Mouse (Mus musculus): ENCODE data around the gene Mgst2. TPM values are rescaled to one million over a fixed set of nuclear protein-coding genes. Genes with fewer than 3 reads are reported as not detected.
A peak's percentile ranks its signal among the peaks of the same experiment; 100 is the strongest.

Mgst2 gene
- total and polyA plus RNA-seq, 2 experiments from 2014 or later, result 8.7 to 16.5 TPM

DNA sequence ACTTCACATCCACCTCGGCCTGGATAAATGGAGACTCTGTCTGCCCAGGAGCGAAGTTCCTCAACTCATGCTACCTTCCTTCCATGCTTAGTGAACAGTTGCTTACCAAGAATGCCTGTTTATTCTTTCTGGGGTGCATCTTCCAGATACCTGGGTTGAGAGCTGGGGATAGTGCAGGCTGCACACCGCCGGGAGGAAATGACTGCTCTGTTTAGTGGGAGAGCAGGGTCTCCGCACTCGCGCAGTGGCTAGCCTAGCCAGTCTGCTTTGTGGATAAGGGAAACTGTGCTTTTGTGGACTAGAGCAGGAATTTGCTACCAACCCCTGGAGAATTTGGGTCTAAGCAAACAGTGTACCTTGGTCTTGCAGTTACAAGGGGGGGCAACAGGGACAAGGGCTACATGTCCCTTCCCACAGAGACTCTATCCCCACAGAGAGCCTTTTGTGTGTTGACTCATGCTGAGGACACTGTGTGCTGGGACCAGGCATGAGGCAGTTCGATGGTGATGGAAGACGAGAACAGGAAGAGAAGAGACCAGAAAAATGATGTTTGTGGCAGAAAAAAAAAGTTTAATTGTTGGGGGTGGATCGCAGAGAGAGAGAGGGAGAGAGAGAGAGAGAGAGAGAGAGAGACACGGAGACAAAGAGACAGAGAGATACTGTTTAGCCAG lies 1.9 kb downstream of the Mgst2 start:
- Histone ChIP-seq H3K4me3 (ENCODE audit: low read depth, low read length) (peak overlapping the region; percentile 10; the same call in 1 of the 2 replicates), H3K9me3 (replicated peaks; ENCODE audit: control insufficient read depth, low read length) (no peaks in the 10 kb centered on the region), H3K36me3 (replicated peaks; ENCODE audit: control insufficient read depth, insufficient read depth, low read length) (no peaks in the 10 kb centered on the region), H3K27ac (ENCODE audit: low read depth) (peak overlapping the region; percentile 61; the same call in 1 of the 2 replicates), H3K9ac (replicated peaks; ENCODE audit: low read depth, low read length) (no peak overlapping the region), H3K27me3 (ENCODE audit: control insufficient read depth, insufficient read depth, low read length) (no peaks in the 10 kb centered on the region), H3K4me1 (ENCODE audit: control insufficient read depth, insufficient read depth) (peaks cover 26% of the 10 kb centered on the region), H3K4me2 (ENCODE audit: low read depth, low read length) (peak overlapping the region; percentile 23; the same call in 1 of the 2 replicates)
- DNase-seq (ENCODE audit: low spot score), result no peak
- no peak for TF ChIP-seq EP300 (IDR thresholded peaks at IDR 0.05; ENCODE audit: low read depth)
- TF ChIP-seq CTCF (IDR thresholded peaks at IDR 0.05; ENCODE audit: low read depth), result no peak
- 60% methylated on average over 11 of the region's 11 CpGs for WGBS
- ATAC-seq (ENCODE audit: insufficient read depth, low read depth), result no peak

DNA sequence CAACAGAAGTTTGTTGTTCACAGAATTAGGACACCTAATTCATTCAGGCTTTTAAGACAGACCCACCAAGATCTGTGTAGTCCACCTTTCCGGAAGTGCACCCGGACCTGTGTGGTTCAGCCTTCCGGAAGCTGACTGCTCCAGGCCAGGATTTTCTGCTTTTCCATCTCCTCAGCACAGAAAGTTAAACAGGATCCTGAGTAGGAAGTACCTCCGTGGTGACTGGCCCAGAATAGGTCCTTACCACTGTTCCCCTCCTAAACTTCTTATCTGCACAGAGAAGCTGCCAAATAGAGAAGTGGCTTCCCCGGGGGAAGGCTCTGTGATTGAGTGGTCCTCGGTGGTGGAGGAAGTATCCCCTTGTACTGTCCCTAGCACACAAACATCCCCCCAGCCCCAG lies 2.4 kb downstream of the Mgst2 start:
- no peaks in the 10 kb centered on the region for H3K36me3 ChIP-seq (replicated peaks; ENCODE audit: control insufficient read depth, insufficient read depth, low read length)
- H3K27ac ChIP-seq (ENCODE audit: low read depth), result peak overlapping the region; percentile 61
- DNase-seq (ENCODE audit: low spot score), result no peak
- H3K27me3 ChIP-seq (ENCODE audit: control insufficient read depth, insufficient read depth, low read length), result no peaks in the 10 kb centered on the region
- H3K9ac ChIP-seq (replicated peaks; ENCODE audit: low read depth, low read length), result no peak overlapping the region
- peak overlapping the region; percentile 23; the same call in 1 of the 2 replicates for H3K4me2 ChIP-seq (ENCODE audit: low read depth, low read length)
- no peaks in the 10 kb centered on the region for H3K9me3 ChIP-seq (replicated peaks; ENCODE audit: control insufficient read depth, low read length)
- no peak for TF ChIP-seq EP300 (IDR thresholded peaks at IDR 0.05; ENCODE audit: low read depth)
- TF ChIP-seq CTCF (IDR thresholded peaks at IDR 0.05; ENCODE audit: low read depth), result no peak
- WGBS, result 23% methylated on average over 6 of the region's 6 CpGs
- no peak overlapping the region for H3K4me3 ChIP-seq (ENCODE audit: low read depth, low read length)
- peaks cover 26% of the 10 kb centered on the region for H3K4me1 ChIP-seq (ENCODE audit: control insufficient read depth, insufficient read depth)
- peak; percentile 42; the same call in 1 of the 2 replicates for ATAC-seq (ENCODE audit: insufficient read depth, low read depth)

- WGBS, result 35% methylated on average over 2 of the region's 2 CpGs
- no peak for TF ChIP-seq EP300 (IDR thresholded peaks at IDR 0.05; ENCODE audit: low read depth)
- no peak for TF ChIP-seq CTCF (IDR thresholded peaks at IDR 0.05; ENCODE audit: low read depth)
- ATAC-seq (ENCODE audit: insufficient read depth, low read depth), result no peak
- no peaks in the 10 kb centered on the region for H3K36me3 ChIP-seq (replicated peaks; ENCODE audit: control insufficient read depth, insufficient read depth, low read length)
- H3K9me3 ChIP-seq (replicated peaks; ENCODE audit: control insufficient read depth, low read length), result no peaks in the 10 kb centered on the region
- H3K4me2 ChIP-seq (ENCODE audit: low read depth, low read length), result no peak overlapping the region
- H3K4me1 ChIP-seq (ENCODE audit: control insufficient read depth, insufficient read depth), result peaks cover 9% of the 10 kb centered on the region; the same call in 1 of the 2 replicates
- no peak overlapping the region for H3K4me3 ChIP-seq (ENCODE audit: low read depth, low read length)
- H3K27me3 ChIP-seq (ENCODE audit: control insufficient read depth, insufficient read depth, low read length), result no peaks in the 10 kb centered on the region
- H3K9ac ChIP-seq (replicated peaks; ENCODE audit: low read depth, low read length), result no peak overlapping the region
- DNase-seq (ENCODE audit: low spot score), result no peak
- no peak overlapping the region for H3K27ac ChIP-seq (ENCODE audit: low read depth)
Observed at GRCm38 (mm10) chr3:51668607-51669006, 8.4 kb downstream of the Mgst2 start.

DNA sequence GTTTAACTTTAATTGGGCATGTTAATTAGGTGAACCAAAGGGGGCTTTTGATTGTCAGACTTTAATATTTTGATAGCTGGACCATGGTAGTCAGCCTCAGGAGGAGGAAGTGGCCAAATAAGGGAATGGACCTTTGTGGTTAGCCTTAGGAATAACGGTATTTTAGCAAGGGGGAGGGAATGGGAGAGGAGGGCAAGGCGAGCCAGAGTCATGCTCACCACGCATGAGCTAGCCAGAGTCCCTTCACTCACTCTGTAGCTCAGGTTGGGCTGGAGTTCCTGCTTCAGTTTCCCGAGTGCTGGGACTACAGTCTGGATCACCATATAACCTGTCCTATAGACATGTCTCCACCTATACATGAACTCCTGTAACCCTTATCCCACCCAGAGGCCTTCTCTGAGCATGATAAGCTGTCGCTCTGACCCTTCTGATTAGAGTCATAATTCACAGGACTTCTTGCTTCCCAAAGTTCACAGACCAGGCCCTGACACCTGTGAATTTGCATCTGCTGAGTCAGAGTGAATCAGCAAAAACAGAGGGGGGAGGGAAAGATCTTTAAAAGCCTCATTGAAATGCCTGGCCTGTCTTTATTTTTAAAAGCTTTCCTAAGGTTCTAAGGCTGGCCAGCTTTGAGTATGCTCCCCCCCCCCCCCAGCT lies 10.4 kb downstream of the Mgst2 start:
- ATAC-seq (ENCODE audit: insufficient read depth, low read depth), result no peak
- TF ChIP-seq CTCF (IDR thresholded peaks at IDR 0.05; ENCODE audit: low read depth) (no peak), EP300 (IDR thresholded peaks at IDR 0.05; ENCODE audit: low read depth) (no peak)
- H3K4me2 ChIP-seq (ENCODE audit: low read depth, low read length), result no peak overlapping the region
- H3K4me3 ChIP-seq (ENCODE audit: low read depth, low read length), result no peak overlapping the region
- H3K4me1 ChIP-seq (ENCODE audit: control insufficient read depth, insufficient read depth), result peaks cover 8% of the 10 kb centered on the region; the same call in 1 of the 2 replicates
- H3K36me3 ChIP-seq (replicated peaks; ENCODE audit: control insufficient read depth, insufficient read depth, low read length), result no peaks in the 10 kb centered on the region
- no peaks in the 10 kb centered on the region for H3K27me3 ChIP-seq (ENCODE audit: control insufficient read depth, insufficient read depth, low read length)
- H3K9me3 ChIP-seq (replicated peaks; ENCODE audit: control insufficient read depth, low read length), result no peaks in the 10 kb centered on the region
- no peak overlapping the region for H3K9ac ChIP-seq (replicated peaks; ENCODE audit: low read depth, low read length)
- 68% methylated on average over 5 of the region's 5 CpGs for WGBS
- DNase-seq (ENCODE audit: low spot score), result no peak
- H3K27ac ChIP-seq (ENCODE audit: low read depth), result no peak overlapping the region

DNA sequence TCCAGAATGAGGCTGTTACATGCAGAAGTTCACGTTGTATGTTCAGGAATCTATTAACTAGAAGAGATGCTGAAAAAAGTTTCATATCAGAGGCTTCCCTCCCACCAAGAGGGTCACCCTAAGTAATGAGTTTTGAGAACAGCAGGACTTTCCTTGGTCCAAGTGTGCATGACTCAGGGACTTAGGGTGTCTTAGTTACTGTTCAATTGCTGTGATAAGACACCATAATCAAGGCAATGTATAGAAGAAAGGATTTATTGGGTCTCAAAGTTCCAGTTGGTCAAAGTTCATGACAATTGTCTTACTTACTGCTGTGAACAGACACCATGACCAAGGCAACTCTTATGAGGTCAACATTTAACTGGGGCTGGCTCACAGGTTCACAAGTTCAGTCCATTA lies 10.9 kb downstream of the Mgst2 start:
- H3K36me3 ChIP-seq (replicated peaks; ENCODE audit: control insufficient read depth, insufficient read depth, low read length), result no peaks in the 10 kb centered on the region
- H3K27ac ChIP-seq (ENCODE audit: low read depth), result no peak overlapping the region
- H3K27me3 ChIP-seq (ENCODE audit: control insufficient read depth, insufficient read depth, low read length), result no peaks in the 10 kb centered on the region
- H3K4me1 ChIP-seq (ENCODE audit: control insufficient read depth, insufficient read depth), result peaks cover 3% of the 10 kb centered on the region; the same call in 1 of the 2 replicates
- DNase-seq (ENCODE audit: low spot score), result no peak
- no peak overlapping the region for H3K4me2 ChIP-seq (ENCODE audit: low read depth, low read length)
- H3K9me3 ChIP-seq (replicated peaks; ENCODE audit: control insufficient read depth, low read length), result no peaks in the 10 kb centered on the region
- WGBS, result 88% methylated on average over 1 of the region's 1 CpGs
- H3K4me3 ChIP-seq (ENCODE audit: low read depth, low read length), result no peak overlapping the region
- no peak overlapping the region for H3K9ac ChIP-seq (replicated peaks; ENCODE audit: low read depth, low read length)
- TF ChIP-seq EP300 (IDR thresholded peaks at IDR 0.05; ENCODE audit: low read depth) (no peak), CTCF (IDR thresholded peaks at IDR 0.05; ENCODE audit: low read depth) (no peak)
- no peak for ATAC-seq (ENCODE audit: insufficient read depth, low read depth)

Measured in heart, postnatal 0 days (tissue).